ENCODE assay signal across 9 mouse cellular contexts in genomic region chr10:56338851-56339489, GRCm38 (mm10). TPM values are rescaled to one million over a fixed set of nuclear protein-coding genes. Genes with fewer than 3 reads are reported as not detected.
A peak's percentile ranks its signal among the peaks of the same experiment; 100 is the strongest.
DNase-seq lines count a peak whose midpoint lies in the region; ATAC-seq and TF ChIP-seq lines count a peak whose summit lies in the region.
"Had no signal": no experiment of that assay in that cellular context is flagged by ENCODE, and none has a peak within 500 bp of the region (broad histone marks: within the 10 kb centered on the region; RNA-seq: fewer than 3 reads in every experiment).

No protein-coding gene starts in this region.

- ATAC-seq in CD4-positive, CD25-positive, alpha-beta regulatory T cell, adult 4 months, result peak; percentile 89
- ATAC-seq in heart, postnatal 0 days (ENCODE audit: insufficient read depth, low read depth), result peak; percentile 70
- no peak for ATAC-seq in liver, embryonic 13.5 days (ENCODE audit: low read depth)
- ATAC-seq in neural tube, embryonic 12.5 days (ENCODE audit: low FRiP score, low read depth), result peak; percentile 91

- H3K36me3 ChIP-seq in heart, postnatal 0 days (replicated peaks; ENCODE audit: control insufficient read depth, insufficient read depth, low read length), result no peaks in the 10 kb centered on the region
- no peaks in the 10 kb centered on the region for H3K36me3 ChIP-seq in liver, embryonic 13.5 days
- H3K36me3 ChIP-seq in neural tube, embryonic 12.5 days, result no peaks in the 10 kb centered on the region
- no peaks in the 10 kb centered on the region for H3K36me3 ChIP-seq in testis, adult 2 months (ENCODE audit: control insufficient read depth, insufficient read depth, low read length)

- WGBS in heart, postnatal 0 days, result 39% methylated on average over 6 of the region's 6 CpGs
- WGBS in liver, embryonic 13.5 days (ENCODE audit: insufficient replicate concordance), result 40% methylated on average over 6 of the region's 6 CpGs
- 54% methylated on average over 6 of the region's 6 CpGs for WGBS in neural tube, embryonic 12.5 days

- no peaks in the 10 kb centered on the region for H3K9me3 ChIP-seq in heart, postnatal 0 days (replicated peaks; ENCODE audit: control insufficient read depth, low read length)
- no peaks in the 10 kb centered on the region for H3K9me3 ChIP-seq in liver, embryonic 13.5 days (replicated peaks)
- no peaks in the 10 kb centered on the region for H3K9me3 ChIP-seq in neural tube, embryonic 12.5 days

- peak; percentile 86 for DNase-seq in brain, embryonic 14.5 days (ENCODE audit: low read depth)
- DNase-seq in fibroblast of lung, adult 2 months (ENCODE audit: low read depth), result peak; percentile 36
- peak; percentile 49 for DNase-seq in heart, postnatal 0 days (ENCODE audit: low spot score)
- peak; percentile 80 to 91 for DNase-seq in kidney, postnatal 25 days
- peak; percentile 24 for DNase-seq in liver, embryonic 13.5 days

- H3K4me1 ChIP-seq in heart, postnatal 0 days (ENCODE audit: control insufficient read depth, insufficient read depth), result no peaks in the 10 kb centered on the region
- H3K4me1 ChIP-seq in liver, embryonic 13.5 days (replicated peaks), result no peaks in the 10 kb centered on the region
- no peaks in the 10 kb centered on the region for H3K4me1 ChIP-seq in neural tube, embryonic 12.5 days
- H3K4me1 ChIP-seq in testis, adult 2 months (ENCODE audit: control insufficient read depth, insufficient read depth, low read length), result no peaks in the 10 kb centered on the region

- H3K4me2 ChIP-seq in heart, postnatal 0 days (ENCODE audit: low read depth, low read length), result no peak overlapping the region
- no peak overlapping the region for H3K4me2 ChIP-seq in liver, embryonic 13.5 days
- H3K4me2 ChIP-seq in neural tube, embryonic 12.5 days (replicated peaks), result no peak overlapping the region

- peak; percentile 97 for TF ChIP-seq CTCF in brain, embryonic 14.5 days (IDR thresholded peaks at IDR 0.05; ENCODE audit: borderline replicate concordance, extremely low read depth, insufficient read depth, insufficient read length)
- TF ChIP-seq CTCF in heart, postnatal 0 days (IDR thresholded peaks at IDR 0.05; ENCODE audit: low read depth), result peak; percentile 96
- TF ChIP-seq CTCF in testis, adult 2 months (IDR thresholded peaks at IDR 0.05; ENCODE audit: control insufficient read depth, insufficient read depth, insufficient replicate concordance, low read depth, low read length), result peak; percentile 97; the same call in 1 of the 2 replicates

- H3K4me3 ChIP-seq in heart, postnatal 0 days (ENCODE audit: low read depth, low read length), result no peak overlapping the region
- H3K4me3 ChIP-seq in liver, embryonic 13.5 days (replicated peaks), result no peak overlapping the region
- H3K4me3 ChIP-seq in neural tube, embryonic 12.5 days, result no peak overlapping the region
- no peak overlapping the region for H3K4me3 ChIP-seq in testis, adult 2 months (ENCODE audit: control insufficient read depth, low read depth, low read length)
- H3K4me3 ChIP-seq: erythroblast, embryonic 14.5 days had no signal

- TF ChIP-seq EP300 in heart, postnatal 0 days (IDR thresholded peaks at IDR 0.05; ENCODE audit: low read depth), result no peak

- no peaks in the 10 kb centered on the region for H3K27me3 ChIP-seq in heart, postnatal 0 days (ENCODE audit: control insufficient read depth, insufficient read depth, low read length)
- no peaks in the 10 kb centered on the region for H3K27me3 ChIP-seq in liver, embryonic 13.5 days
- no peaks in the 10 kb centered on the region for H3K27me3 ChIP-seq in neural tube, embryonic 12.5 days (replicated peaks)
- no peaks in the 10 kb centered on the region for H3K27me3 ChIP-seq in testis, adult 2 months (ENCODE audit: control insufficient read depth, insufficient read depth, low read length)

- H3K27ac ChIP-seq in heart, postnatal 0 days (ENCODE audit: low read depth), result no peak overlapping the region
- H3K27ac ChIP-seq in liver, embryonic 13.5 days, result no peak overlapping the region
- no peak overlapping the region for H3K27ac ChIP-seq in neural tube, embryonic 12.5 days
- H3K27ac ChIP-seq in testis, adult 2 months (ENCODE audit: control insufficient read depth, insufficient read depth, low read depth, low read length), result no peak overlapping the region

- H3K9ac ChIP-seq in heart, postnatal 0 days (replicated peaks; ENCODE audit: low read depth, low read length), result no peak overlapping the region
- H3K9ac ChIP-seq in liver, embryonic 13.5 days, result no peak overlapping the region
- no peak overlapping the region for H3K9ac ChIP-seq in neural tube, embryonic 12.5 days

- no peak for TF ChIP-seq POLR2A in brain, embryonic 14.5 days (IDR thresholded peaks at IDR 0.05; ENCODE audit: borderline replicate concordance, extremely low read depth, insufficient read depth, insufficient read length, poor library complexity, severe bottlenecking)
- TF ChIP-seq POLR2A in testis, adult 2 months (IDR thresholded peaks at IDR 0.05; ENCODE audit: control insufficient read depth, low read depth, low read length), result no peak

RNA-seq across cellular contexts. Expression of gene Gja1, which starts 38.2 kb away (rescaled TPM):
- under 1 TPM in 1 of 2 experiments, not detected in 1; 0.27 TPM for polyA plus RNA-seq in CD4-positive, CD25-positive, alpha-beta regulatory T cell, adult 4 months (2017; shearing (Covaris generic))
- polyA plus RNA-seq in brain, embryonic 14.5 days (2012; rRNA removed), result 18.0 and 36.8 TPM in 2 replicates
- total RNA-seq in heart, postnatal 0 days (2014; rRNA removed; ENCODE audit: low replicate concordance), result 198 and 396 TPM in 2 replicates
- 579 and 613 TPM in 2 replicates for polyA plus RNA-seq in heart, postnatal 0 days (2015; fragmentation: Nextera tagmentation; extraction: Ambion mirVana)
- 7.3 and 8.8 TPM in 2 replicates for polyA plus RNA-seq in liver, embryonic 13.5 days (2015; fragmentation: Nextera tagmentation; extraction: Ambion mirVana)
- polyA plus RNA-seq in neural tube, embryonic 12.5 days (2016; fragmentation: Nextera tagmentation; extraction: Ambion mirVana), result 128 and 132 TPM in 2 replicates
- 8.3 and 13.6 TPM in 2 replicates for polyA plus RNA-seq in testis, adult 2 months (2012; rRNA removed)
- polyA plus RNA-seq: erythroblast, embryonic 14.5 days had no signal

Comparison
In these comparisons a context has a peak if more than half of its experiments do, and no peak if none do; other contexts are left out.
1. DNase-seq: peak in every context shown above with its lines; median percentile 86 in brain, embryonic 14.5 days; 86 in kidney, postnatal 25 days; 49 in heart, postnatal 0 days; 36 in fibroblast of lung, adult 2 months; 24 in liver, embryonic 13.5 days.